Mouse (Mus musculus) embryonic facial prominence, embryonic 11.5 days (tissue): ENCODE measurements around the gene Cmss1. TPM values are rescaled to one million over a fixed set of nuclear protein-coding genes. Genes with fewer than 3 reads are reported as not detected.

Source experiments
- ATAC-seq: fragments of 200-750 bp; cut with Nextera tagmentation; replicated peaks from 2 replicates; pipeline ENCODE4 v1.8.0; 2017; ENCODE audit warnings: low read depth; ENCODE audit not compliant: insufficient number of reproducible peaks, low FRiP score, low TSS enrichment
- DNase-seq: peaks from one replicate; pipeline ENCODE4 v3.0.0-alpha.2; 2015; ENCODE audit warnings: low spot score
- H3K27ac ChIP-seq: fragments of 300-500 bp; sonication (generic); replicated peaks from 2 replicates; pipeline ENCODE4 v1.5.1; 2014; ENCODE audit warnings: mild to moderate bottlenecking, low read depth, low read length, control low read depth
- H3K27me3 ChIP-seq: fragments of 300-500 bp; sonication (generic); 2 replicates; pipeline ENCODE4 v1.6.1; 2014; ENCODE audit warnings: mild to moderate bottlenecking, low read length, moderate library complexity, mixed read lengths; ENCODE audit not compliant: control insufficient read depth, insufficient read depth
- H3K36me3 ChIP-seq: fragments of 300-500 bp; sonication (generic); replicated peaks from 2 replicates; pipeline ENCODE4 v1.6.1; 2014; ENCODE audit warnings: low read depth, mild to moderate bottlenecking, low read length, moderate library complexity, mixed read lengths; ENCODE audit not compliant: control insufficient read depth, insufficient read depth
- H3K4me1 ChIP-seq: fragments of 300-500 bp; sonication (generic); 2 replicates; pipeline ENCODE4 v1.6.1; 2014; ENCODE audit warnings: low read length, mixed read lengths; ENCODE audit not compliant: control insufficient read depth, insufficient read depth
- H3K4me2 ChIP-seq: fragments of 300-500 bp; sonication (generic); 2 replicates; pipeline ENCODE4 v1.6.1; 2014; ENCODE audit warnings: low read depth, mild to moderate bottlenecking, control low read depth, low read length, moderate library complexity
- H3K4me3 ChIP-seq: fragments of 300-500 bp; sonication (generic); 2 replicates; pipeline ENCODE4 v1.5.1; 2014; ENCODE audit warnings: low read depth, low read length, control low read depth
- H3K9ac ChIP-seq: fragments of 300-500 bp; sonication (generic); replicated peaks from 2 replicates; pipeline ENCODE4 v1.6.1; 2014; ENCODE audit warnings: mild to moderate bottlenecking, control low read depth, low read length
- H3K9me3 ChIP-seq: fragments of 300-500 bp; sonication (generic); replicated peaks from 2 replicates; pipeline ENCODE4 v1.6.1; 2016; ENCODE audit warnings: mild to moderate bottlenecking, low read length, inconsistent platforms, mixed read lengths; ENCODE audit not compliant: control insufficient read depth
- WGBS: fragments of 180-500 bp; shearing (Covaris S2); extraction: QIAGEN DNeasy Blood & Tissue Kit; methylation state at CpG from one replicate; pipeline ENCODE4 v1.1.7; 2014; 5-methylcytosine and 5-hydroxymethylcytosine counted together
- polyA plus RNA-seq: library from polyadenylated mRNA; unstranded; fragments of >200 nt; fragmentation: Nextera tagmentation; extraction: Ambion mirVana; gene quantifications from 2 replicates; pipeline ENCODE4 v1.2.1, GENCODE M21; 2014

The Cmss1 gene
- polyA plus RNA-seq, 1 experiment from 2014 or later = 55.9 TPM

GRCm38 (mm10) chr16:57546355-57546754 is 60.3 kb downstream of the Cmss1 start:
- H3K36me3 ChIP-seq = no peaks in the 10 kb centered on the region
- H3K27me3 ChIP-seq = no peaks in the 10 kb centered on the region
- H3K4me1 ChIP-seq = no peaks in the 10 kb centered on the region
- H3K9ac ChIP-seq = no peak overlapping the region
- H3K4me3 ChIP-seq = no peak overlapping the region
- DNase-seq (no peak), ATAC-seq (no peak)
- 78% methylated on average over 1 of the region's 1 CpGs for WGBS
- no peak overlapping the region for H3K27ac ChIP-seq
- H3K4me2 ChIP-seq = no peak overlapping the region
- H3K9me3 ChIP-seq = no peaks in the 10 kb centered on the region

GRCm38 (mm10) chr16:57544441-57544840 is 62.2 kb downstream of the Cmss1 start:
- H3K4me3 ChIP-seq = no peak overlapping the region
- no peak overlapping the region for H3K27ac ChIP-seq
- 74% methylated on average over 8 of the region's 8 CpGs for WGBS
- no peaks in the 10 kb centered on the region for H3K27me3 ChIP-seq
- ATAC-seq = no peak
- no peak overlapping the region for H3K9ac ChIP-seq
- H3K9me3 ChIP-seq = no peaks in the 10 kb centered on the region
- no peak for DNase-seq
- no peak overlapping the region for H3K4me2 ChIP-seq
- H3K4me1 ChIP-seq = no peaks in the 10 kb centered on the region
- H3K36me3 ChIP-seq = no peaks in the 10 kb centered on the region

GRCm38 (mm10) chr16:57543243-57543642 is 63.4 kb downstream of the Cmss1 start:
- H3K9me3 ChIP-seq = no peaks in the 10 kb centered on the region
- H3K4me3 ChIP-seq = no peak overlapping the region
- 90% methylated on average over 3 of the region's 3 CpGs for WGBS
- H3K4me1 ChIP-seq = no peaks in the 10 kb centered on the region
- H3K36me3 ChIP-seq = no peaks in the 10 kb centered on the region
- H3K9ac ChIP-seq = no peak overlapping the region
- DNase-seq (no peak), ATAC-seq (no peak)
- no peak overlapping the region for H3K27ac ChIP-seq
- H3K27me3 ChIP-seq = no peaks in the 10 kb centered on the region
- H3K4me2 ChIP-seq = no peak overlapping the region

GRCm38 (mm10) chr16:57536511-57536910 is 70.2 kb downstream of the Cmss1 start:
- WGBS = 71% methylated on average over 7 of the region's 7 CpGs

GRCm38 (mm10) chr16:57534811-57535210 is 71.9 kb downstream of the Cmss1 start:
- no peak overlapping the region for H3K27ac ChIP-seq
- no peaks in the 10 kb centered on the region for H3K9me3 ChIP-seq
- no peaks in the 10 kb centered on the region for H3K4me1 ChIP-seq
- no peak overlapping the region for H3K4me2 ChIP-seq
- DNase-seq = no peak
- no peaks in the 10 kb centered on the region for H3K27me3 ChIP-seq
- H3K9ac ChIP-seq = no peak overlapping the region
- WGBS = 88% methylated on average over 1 of the region's 1 CpGs
- no peak for ATAC-seq
- no peaks in the 10 kb centered on the region for H3K36me3 ChIP-seq
- no peak overlapping the region for H3K4me3 ChIP-seq

More at GRCm38 (mm10) chr16:57536511-57536910, 70.2 kb downstream of the Cmss1 start:
- DNase-seq (peak; percentile 14), ATAC-seq (no peak)
- Histone ChIP-seq H3K9ac (no peak overlapping the region), H3K36me3 (no peaks in the 10 kb centered on the region), H3K27me3 (no peaks in the 10 kb centered on the region), H3K4me1 (no peaks in the 10 kb centered on the region), H3K4me2 (no peak overlapping the region), H3K27ac (peak overlapping the region; percentile 13; the same call in 1 of the 2 replicates), H3K4me3 (no peak overlapping the region), H3K9me3 (no peaks in the 10 kb centered on the region)

- Histone ChIP-seq H3K27me3 (no peaks in the 10 kb centered on the region), H3K9me3 (no peaks in the 10 kb centered on the region), H3K4me1 (no peaks in the 10 kb centered on the region), H3K9ac (no peak overlapping the region), H3K4me3 (no peak overlapping the region), H3K36me3 (no peaks in the 10 kb centered on the region), H3K4me2 (no peak overlapping the region), H3K27ac (no peak overlapping the region)
- no peak for ATAC-seq
- 94% methylated on average over 1 of the region's 1 CpGs for WGBS
- no peak for DNase-seq
Measured at GRCm38 (mm10) chr16:57534365-57534764, 72.3 kb downstream of the Cmss1 start.

- Histone ChIP-seq H3K4me1 (no peaks in the 10 kb centered on the region), H3K9ac (no peak overlapping the region), H3K9me3 (no peaks in the 10 kb centered on the region), H3K4me2 (no peak overlapping the region), H3K4me3 (no peak overlapping the region), H3K36me3 (no peaks in the 10 kb centered on the region), H3K27me3 (no peaks in the 10 kb centered on the region), H3K27ac (no peak overlapping the region)
- ATAC-seq = no peak; the same call in 1 of the 2 replicates
- peak; percentile 49 for DNase-seq
- 18% methylated on average over 6 of the region's 6 CpGs for WGBS
Measured at GRCm38 (mm10) chr16:57532081-57532493, 74.6 kb downstream of the Cmss1 start.

- H3K4me1 ChIP-seq = no peaks in the 10 kb centered on the region
- H3K36me3 ChIP-seq = no peaks in the 10 kb centered on the region
- H3K27me3 ChIP-seq = no peaks in the 10 kb centered on the region
- H3K27ac ChIP-seq = no peak overlapping the region
- 71% methylated on average over 4 of the region's 4 CpGs for WGBS
- DNase-seq (no peak), ATAC-seq (no peak)
- H3K9me3 ChIP-seq = no peaks in the 10 kb centered on the region
- no peak overlapping the region for H3K4me3 ChIP-seq
- no peak overlapping the region for H3K9ac ChIP-seq
- H3K4me2 ChIP-seq = no peak overlapping the region
Measured at GRCm38 (mm10) chr16:57530547-57530946, 76.1 kb downstream of the Cmss1 start.
